Mouse (Mus musculus) kidney, embryonic 16.5 days (tissue): ENCODE measurements at regions not wholly inside any gene's neighbourhood (a gene's known extent, or its start where the extent isn't known, plus 50 kb on each side); places are given as distances from the start of the nearest gene placed in this dataset.
"Not testable (repeated sequence)": the region's sequence is repeated elsewhere in the genome, so short reads cannot be mapped to it uniquely, and the experiment has no call there.

Source experiments
- ATAC-seq: fragments of 200-750 bp; cut with Nextera tagmentation; 2 replicates; pipeline ENCODE4 v1.8.0; 2017; ENCODE audit warnings: moderate TSS enrichment; ENCODE audit not compliant: low FRiP score, low TSS enrichment
- H3K27ac ChIP-seq: fragments of 300-500 bp; sonication (generic); 2 replicates; pipeline ENCODE4 v1.5.1; 2014; ENCODE audit warnings: low read length
- H3K27me3 ChIP-seq: fragments of 300-500 bp; sonication (generic); 2 replicates; pipeline ENCODE4 v1.6.1; 2014; ENCODE audit warnings: low read length, control low read depth, mixed read lengths; ENCODE audit not compliant: insufficient read depth
- H3K36me3 ChIP-seq: fragments of 300-500 bp; sonication (generic); 2 replicates; pipeline ENCODE4 v1.6.1; 2014; ENCODE audit warnings: low read length, control low read depth, mixed read lengths; ENCODE audit not compliant: insufficient read depth
- H3K4me1 ChIP-seq: fragments of 300-500 bp; sonication (generic); 2 replicates; pipeline ENCODE4 v1.6.1; 2014; ENCODE audit warnings: low read length, control low read depth, mixed read lengths; ENCODE audit not compliant: insufficient read depth
- H3K4me2 ChIP-seq: fragments of 300-500 bp; sonication (generic); replicated peaks from 2 replicates; pipeline ENCODE4 v1.6.1; 2014; ENCODE audit warnings: low read depth, low read length
- H3K4me3 ChIP-seq: fragments of 300-500 bp; sonication (generic); 2 replicates; pipeline ENCODE4 v1.5.1; 2014; ENCODE audit warnings: mild to moderate bottlenecking, low read length
- H3K9ac ChIP-seq: fragments of 300-500 bp; sonication (generic); replicated peaks from 2 replicates; pipeline ENCODE4 v1.6.1; 2014; ENCODE audit warnings: low read length
- H3K9me3 ChIP-seq: fragments of 300-500 bp; sonication (generic); 2 replicates; pipeline ENCODE4 v1.6.1; 2016; ENCODE audit warnings: low read length, control low read depth
- WGBS: fragments of 180-500 bp; shearing (Covaris S2); extraction: QIAGEN DNeasy Blood & Tissue Kit; methylation state at CpG from one replicate; pipeline ENCODE4 v1.1.7; 2014; 5-methylcytosine and 5-hydroxymethylcytosine counted together

DNA sequence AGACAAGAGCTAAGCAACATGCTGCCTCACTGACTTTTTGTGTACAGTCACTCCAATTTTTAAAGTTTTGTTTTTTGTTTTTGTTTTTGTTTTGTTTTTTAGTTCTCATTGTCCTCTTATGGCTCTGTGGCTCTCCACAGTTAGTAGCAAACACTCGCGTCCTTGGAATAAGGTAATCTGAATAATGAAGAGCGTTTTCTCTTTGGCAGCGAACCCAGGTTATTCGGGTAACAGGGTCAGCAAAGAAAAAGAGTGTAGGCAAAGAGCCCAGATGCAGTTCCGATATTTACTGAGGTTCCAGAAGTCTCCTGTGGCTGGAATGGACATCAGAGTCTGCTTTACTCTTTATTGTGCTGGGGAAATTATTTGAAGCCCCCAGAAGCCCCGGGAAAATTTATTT is 381.4 kb upstream of the Arid1b start:
- no peaks in the 10 kb centered on the region for H3K4me1 ChIP-seq
- no peak for ATAC-seq
- H3K4me3 ChIP-seq = no peak overlapping the region
- no peak overlapping the region for H3K4me2 ChIP-seq
- H3K27me3 ChIP-seq = no peaks in the 10 kb centered on the region
- WGBS = 76% methylated on average over 7 of the region's 7 CpGs
- H3K36me3 ChIP-seq = no peaks in the 10 kb centered on the region
- no peak overlapping the region for H3K9ac ChIP-seq
- no peak overlapping the region for H3K27ac ChIP-seq
- H3K9me3 ChIP-seq = no peaks in the 10 kb centered on the region

DNA sequence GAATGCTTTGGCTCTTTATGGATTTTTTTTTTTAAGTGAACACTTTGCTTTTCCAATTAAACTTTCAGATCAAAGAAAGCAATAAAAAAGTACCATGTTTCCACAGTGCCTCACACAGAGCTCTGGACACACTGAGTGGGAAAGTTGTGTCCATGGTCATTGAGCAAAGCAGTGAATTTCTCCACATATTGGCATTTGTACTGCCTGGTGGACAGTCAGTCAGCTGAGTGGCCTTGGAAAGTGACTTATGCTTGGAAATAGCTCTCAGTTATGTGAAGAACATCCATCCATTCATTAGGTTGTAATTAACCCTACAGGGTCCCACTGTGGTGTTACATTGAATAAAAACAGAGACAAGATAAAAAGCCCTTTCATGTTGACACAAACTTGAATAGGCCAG is 373.8 kb upstream of the Arid1b start:
- Histone ChIP-seq H3K27ac (no peak overlapping the region), H3K4me1 (no peaks in the 10 kb centered on the region), H3K4me2 (no peak overlapping the region), H3K9ac (no peak overlapping the region), H3K9me3 (no peaks in the 10 kb centered on the region), H3K27me3 (no peaks in the 10 kb centered on the region), H3K4me3 (no peak overlapping the region), H3K36me3 (no peaks in the 10 kb centered on the region)
- no peak for ATAC-seq

DNA sequence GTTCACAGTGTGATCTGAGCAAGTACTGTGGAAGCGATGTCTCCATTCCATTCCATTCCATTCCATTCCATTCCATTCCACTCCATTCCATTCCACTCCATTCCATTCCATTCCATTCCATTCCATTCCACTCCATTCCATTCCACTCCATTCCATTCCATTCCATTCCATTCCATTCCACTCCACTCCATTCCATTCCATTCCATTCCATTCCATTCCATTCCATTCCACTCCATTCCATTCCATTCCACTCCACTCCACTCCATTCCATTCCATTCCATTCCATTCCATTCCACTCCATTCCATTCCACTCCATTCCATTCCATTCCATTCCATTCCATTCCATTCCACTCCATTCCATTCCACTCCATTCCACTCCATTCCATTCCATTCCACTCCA is 368.0 kb upstream of the Arid1b start:
- ATAC-seq, H3K9me3 ChIP-seq, H3K36me3 ChIP-seq, H3K27me3 ChIP-seq, H3K9ac ChIP-seq, H3K4me3 ChIP-seq, H3K4me1 ChIP-seq, H3K27ac ChIP-seq, H3K4me2 ChIP-seq: not testable (repeated sequence)
- WGBS = 86% methylated on average over 1 of the region's 1 CpGs

DNA sequence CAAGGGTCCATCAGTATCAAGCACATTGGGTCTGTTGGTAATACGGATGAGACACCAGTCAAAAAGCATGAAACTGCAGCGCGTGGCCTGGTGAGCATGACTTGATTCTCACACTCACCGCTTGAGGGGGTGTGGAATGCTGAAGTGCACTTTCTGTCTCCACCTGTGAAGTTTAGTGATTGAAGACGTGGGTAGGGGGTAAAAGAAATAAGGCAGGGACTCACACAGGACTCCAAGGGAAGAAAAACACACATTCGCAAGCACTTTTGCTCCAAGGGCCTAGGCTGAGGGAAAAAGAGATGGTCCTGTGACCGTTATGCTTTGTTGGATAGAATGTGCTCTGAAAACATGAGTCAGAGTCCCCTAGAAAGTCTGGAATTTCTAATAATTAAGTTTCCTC is 366.6 kb upstream of the Arid1b start:
- Histone ChIP-seq H3K4me3 (no peak overlapping the region), H3K9ac (no peak overlapping the region), H3K4me2 (no peak overlapping the region), H3K9me3 (no peaks in the 10 kb centered on the region), H3K4me1 (peaks cover 4% of the 10 kb centered on the region; the same call in 1 of the 2 replicates), H3K27ac (no peak overlapping the region), H3K27me3 (no peaks in the 10 kb centered on the region), H3K36me3 (no peaks in the 10 kb centered on the region)
- ATAC-seq = 0 out of 2 replicates have a peak, but pooled peaks have one; percentile 9
- 67% methylated on average over 7 of the region's 7 CpGs for WGBS

DNA sequence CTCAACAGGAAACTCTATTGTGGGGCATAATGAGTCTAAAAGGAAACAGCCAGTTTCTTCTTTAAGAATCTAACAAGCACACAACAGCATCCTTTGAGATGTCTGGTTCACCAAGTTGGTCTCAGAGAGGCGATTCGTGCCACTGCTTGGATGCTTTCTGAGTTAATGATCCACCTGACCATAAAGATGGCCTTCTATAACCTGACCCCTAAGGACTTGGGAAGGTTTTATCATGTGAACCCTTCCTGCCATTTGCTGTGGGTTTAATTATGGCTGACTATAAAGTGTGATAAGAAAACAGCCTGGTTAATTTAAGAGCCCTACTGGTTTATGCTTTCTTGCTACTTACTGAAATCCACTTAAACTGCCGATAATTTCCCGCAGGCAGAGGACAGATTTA is 363.0 kb upstream of the Arid1b start:
- Histone ChIP-seq H3K4me1 (peaks cover 4% of the 10 kb centered on the region; the same call in 1 of the 2 replicates), H3K27me3 (no peaks in the 10 kb centered on the region), H3K36me3 (no peaks in the 10 kb centered on the region), H3K4me2 (no peak overlapping the region), H3K9me3 (no peaks in the 10 kb centered on the region), H3K27ac (peak overlapping the region; percentile 27), H3K4me3 (no peak overlapping the region), H3K9ac (no peak overlapping the region)
- 43% methylated on average over 4 of the region's 4 CpGs for WGBS
- peak; percentile 69 for ATAC-seq

DNA sequence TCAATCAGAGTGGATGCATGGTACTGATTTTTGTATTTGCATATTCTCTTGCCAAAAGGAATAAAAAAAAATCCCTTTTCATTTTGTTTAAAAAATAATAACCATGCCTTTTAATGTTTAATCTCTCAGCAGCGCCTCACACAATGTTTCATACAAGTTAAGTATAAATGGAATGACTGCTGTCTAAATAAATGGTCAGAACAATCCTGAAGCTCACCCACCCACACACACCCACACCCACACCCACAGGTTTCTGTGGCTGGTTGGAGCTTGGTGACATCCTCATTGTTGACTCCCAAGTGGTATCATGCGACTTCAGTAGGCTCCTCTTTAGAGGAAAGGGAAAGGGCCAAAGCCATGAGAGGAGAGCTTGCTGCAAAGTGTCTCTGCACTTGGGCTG is 361.6 kb upstream of the Arid1b start:
- Histone ChIP-seq H3K4me1 (peaks cover 4% of the 10 kb centered on the region; the same call in 1 of the 2 replicates), H3K27me3 (no peaks in the 10 kb centered on the region), H3K27ac (no peak overlapping the region; the same call in 1 of the 2 replicates), H3K9me3 (no peaks in the 10 kb centered on the region), H3K4me3 (no peak overlapping the region), H3K36me3 (no peaks in the 10 kb centered on the region), H3K9ac (no peak overlapping the region), H3K4me2 (no peak overlapping the region)
- WGBS = 77% methylated on average over 2 of the region's 2 CpGs
- ATAC-seq = no peak

DNA sequence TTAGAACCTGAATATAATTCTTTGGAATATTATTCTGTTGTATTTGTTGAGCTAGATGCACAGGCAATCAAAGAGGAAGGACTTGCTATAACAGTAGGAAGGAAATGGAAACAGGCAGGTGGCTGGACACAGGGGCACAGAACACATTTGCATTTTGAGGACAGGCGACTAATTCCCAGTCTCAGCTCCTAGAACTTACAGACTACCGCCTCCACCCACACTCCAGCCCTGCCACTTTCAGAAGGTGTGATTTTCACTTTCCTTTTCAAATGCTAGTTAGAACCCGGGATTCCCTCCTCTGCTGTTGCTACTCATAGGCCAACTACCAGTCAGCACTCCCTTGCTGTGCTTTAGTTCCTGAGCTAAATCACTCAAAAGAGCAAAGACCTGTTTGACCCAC is 360.4 kb upstream of the Arid1b start:
- Histone ChIP-seq H3K9ac (no peak overlapping the region), H3K27ac (no peak overlapping the region), H3K4me1 (peaks cover 4% of the 10 kb centered on the region; the same call in 1 of the 2 replicates), H3K27me3 (no peaks in the 10 kb centered on the region), H3K9me3 (peaks cover 3% of the 10 kb centered on the region; the same call in 1 of the 2 replicates), H3K4me3 (no peak overlapping the region), H3K4me2 (no peak overlapping the region), H3K36me3 (no peaks in the 10 kb centered on the region)
- ATAC-seq = no peak
- 53% methylated on average over 3 of the region's 3 CpGs for WGBS

DNA sequence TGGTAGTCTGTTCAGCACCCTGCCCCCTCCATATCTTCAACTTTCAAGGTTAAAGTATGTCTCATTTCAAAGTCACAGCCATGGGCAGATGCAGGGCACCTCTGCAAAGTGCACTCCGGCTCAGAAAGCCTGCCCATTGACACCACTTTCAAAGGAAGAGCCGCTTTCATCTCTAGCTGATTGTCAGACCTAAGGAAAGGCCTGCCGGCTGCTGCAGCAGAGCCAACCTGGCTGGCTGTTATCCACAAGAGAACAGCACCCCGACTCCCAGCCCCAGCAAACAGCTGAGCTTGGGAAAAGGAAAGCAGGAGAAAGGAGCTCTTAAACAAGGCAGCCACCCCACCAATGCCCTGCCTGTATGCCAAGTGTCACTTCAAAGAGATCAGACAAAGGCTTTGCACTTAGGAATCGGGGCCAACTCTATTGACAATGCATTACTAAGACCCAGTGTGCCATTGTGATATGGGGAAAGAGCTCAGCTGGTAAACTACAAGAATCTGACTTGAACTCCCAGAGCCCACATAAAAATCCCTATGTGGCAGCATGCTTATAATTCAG is 357.3 kb upstream of the Arid1b start:
- 38% methylated on average over 5 of the region's 5 CpGs for WGBS
- no peak for ATAC-seq
- H3K27ac ChIP-seq = no peak overlapping the region
- no peak overlapping the region for H3K4me2 ChIP-seq
- peaks cover 3% of the 10 kb centered on the region; the same call in 1 of the 2 replicates for H3K9me3 ChIP-seq
- no peak overlapping the region for H3K9ac ChIP-seq
- no peaks in the 10 kb centered on the region for H3K27me3 ChIP-seq
- H3K4me1 ChIP-seq = 0 out of 2 replicates have a peak, but pooled peaks cover 5% of the 10 kb centered on the region
- no peaks in the 10 kb centered on the region for H3K36me3 ChIP-seq
- H3K4me3 ChIP-seq = no peak overlapping the region

DNA sequence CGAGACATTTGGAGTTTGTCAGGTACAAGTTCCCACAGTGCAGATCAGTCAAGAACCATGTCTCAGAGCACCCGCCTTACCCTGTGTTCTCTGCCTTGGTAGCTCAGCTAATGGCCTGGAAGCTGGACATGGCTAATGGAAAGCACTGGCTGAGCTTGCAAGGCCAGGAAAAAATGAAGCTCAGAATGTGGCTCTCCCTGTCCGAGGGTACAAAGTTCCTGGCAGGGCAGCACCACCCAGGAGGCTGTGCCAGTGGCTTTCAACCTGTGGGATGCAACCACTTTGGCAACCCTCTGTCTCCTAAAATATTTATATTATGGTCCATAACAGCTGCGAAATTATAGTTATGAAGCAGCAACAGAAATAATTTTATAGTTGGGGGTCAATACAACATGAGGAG is 354.6 kb upstream of the Arid1b start:
- H3K27ac ChIP-seq = no peak overlapping the region
- H3K27me3 ChIP-seq = no peaks in the 10 kb centered on the region
- 0 out of 2 replicates have a peak, but pooled peaks cover 5% of the 10 kb centered on the region for H3K4me1 ChIP-seq
- no peak overlapping the region for H3K4me3 ChIP-seq
- no peak overlapping the region for H3K9ac ChIP-seq
- no peak overlapping the region for H3K4me2 ChIP-seq
- no peaks in the 10 kb centered on the region for H3K36me3 ChIP-seq
- ATAC-seq = no peak
- WGBS = 86% methylated on average over 4 of the region's 4 CpGs
- H3K9me3 ChIP-seq = peaks cover 3% of the 10 kb centered on the region; the same call in 1 of the 2 replicates

DNA sequence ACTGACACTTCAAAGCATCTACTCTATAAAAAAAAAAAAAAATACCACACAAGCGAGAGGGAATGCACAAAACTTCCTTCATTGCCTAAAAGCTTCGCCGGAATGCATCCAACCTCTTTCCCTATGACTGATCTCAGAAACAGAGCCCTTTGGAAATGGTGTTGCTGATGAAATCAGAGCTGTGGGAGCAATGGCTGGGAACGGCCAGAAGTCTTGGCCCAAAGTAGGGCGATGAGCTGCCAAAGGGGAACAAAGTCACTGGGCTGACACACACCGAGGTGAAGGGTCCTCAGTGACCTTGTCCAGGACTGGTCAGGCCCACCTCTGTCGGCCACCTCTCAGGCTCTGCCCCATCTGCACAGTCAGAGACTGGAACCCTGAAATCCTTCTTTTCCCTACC is 353.6 kb upstream of the Arid1b start:
- no peak for ATAC-seq
- Histone ChIP-seq H3K4me2 (no peak overlapping the region), H3K4me3 (no peak overlapping the region), H3K9ac (no peak overlapping the region), H3K27me3 (no peaks in the 10 kb centered on the region), H3K36me3 (no peaks in the 10 kb centered on the region), H3K4me1 (0 out of 2 replicates have a peak, but pooled peaks cover 5% of the 10 kb centered on the region), H3K27ac (no peak overlapping the region), H3K9me3 (peaks cover 3% of the 10 kb centered on the region; the same call in 1 of the 2 replicates)
- WGBS = 61% methylated on average over 7 of the region's 7 CpGs
